Mouse (Mus musculus): Measurements from ENCODE around the gene Fgd1. TPM values are rescaled to one million over a fixed set of nuclear protein-coding genes. Genes with fewer than 3 reads are reported as not detected.

Fgd1 gene
- polyA plus RNA-seq, 1 experiment from 2014 or later, result 2.0 TPM

DNA sequence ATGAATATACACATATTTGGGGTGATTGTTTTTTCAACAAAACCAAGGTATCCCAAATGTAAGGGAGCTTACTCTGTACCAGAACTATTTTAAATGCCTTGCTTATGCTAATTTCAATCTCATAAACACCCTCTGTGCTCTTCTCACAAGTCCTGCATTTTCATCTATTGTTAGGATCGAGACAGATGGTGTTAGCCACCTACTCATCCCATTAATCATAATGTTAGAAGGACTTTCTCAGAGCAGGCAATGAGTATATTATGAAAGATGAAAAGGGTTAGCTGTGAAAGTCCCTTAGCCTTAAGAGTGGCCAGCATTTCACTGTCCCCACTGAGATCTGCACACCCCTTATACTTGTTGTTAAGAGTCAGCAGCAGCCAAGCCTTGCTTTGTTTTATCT lies 41.5 kb downstream of the Fgd1 start:
- no peak for DNase-seq (ENCODE audit: low spot score)

- peak; percentile 72 for DNase-seq (ENCODE audit: low spot score)
Observed at GRCm38 (mm10) chrX:151096171-151097058, 50.5 kb downstream of the Fgd1 start, which contains the start of gene Tsr2. TSS of gene Tsr2 (minus strand) at chrX:151096543.

DNA sequence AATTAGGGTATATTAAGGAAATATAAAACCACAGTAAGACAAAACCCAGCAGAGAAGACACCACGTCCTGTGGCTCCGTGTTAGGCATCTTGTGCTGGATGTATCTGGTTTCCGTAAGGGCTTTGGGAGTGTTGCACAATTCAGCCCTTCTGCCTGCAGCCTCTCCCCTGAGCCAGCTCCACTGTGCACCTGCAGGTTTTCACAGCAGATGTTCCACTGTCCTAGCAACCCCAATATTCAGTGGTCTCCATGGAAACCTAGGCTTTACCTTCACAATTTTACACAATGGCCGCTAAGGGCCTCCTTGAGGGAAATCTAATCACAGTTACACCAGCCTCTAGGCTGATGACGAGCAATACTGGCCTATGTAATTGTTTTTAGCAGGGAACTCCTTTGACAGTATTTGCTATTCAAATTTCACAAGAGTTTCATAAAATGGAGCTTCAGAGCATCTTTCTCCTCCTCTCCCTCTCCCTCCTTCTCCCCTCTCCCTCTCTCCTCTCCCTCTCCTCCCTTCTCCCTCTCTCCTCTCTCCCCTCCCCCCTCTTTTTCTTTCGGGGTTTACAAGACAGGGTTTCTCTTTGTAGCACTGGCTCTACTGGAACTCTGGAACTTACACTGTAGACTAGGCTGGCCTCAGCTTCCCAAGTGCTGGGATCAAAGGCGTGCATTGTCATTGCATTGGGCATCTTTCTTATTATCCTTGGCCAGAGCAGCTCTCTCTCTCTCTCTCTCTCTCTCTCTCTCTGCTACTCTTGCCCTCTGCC lies 61.5 kb downstream of the Fgd1 start:
- DNase-seq (ENCODE audit: low spot score), result no peak

- DNase-seq (ENCODE audit: low spot score), result peak; percentile 6
Observed at GRCm38 (mm10) chrX:151116795-151117194, 70.8 kb downstream of the Fgd1 start.

DNA sequence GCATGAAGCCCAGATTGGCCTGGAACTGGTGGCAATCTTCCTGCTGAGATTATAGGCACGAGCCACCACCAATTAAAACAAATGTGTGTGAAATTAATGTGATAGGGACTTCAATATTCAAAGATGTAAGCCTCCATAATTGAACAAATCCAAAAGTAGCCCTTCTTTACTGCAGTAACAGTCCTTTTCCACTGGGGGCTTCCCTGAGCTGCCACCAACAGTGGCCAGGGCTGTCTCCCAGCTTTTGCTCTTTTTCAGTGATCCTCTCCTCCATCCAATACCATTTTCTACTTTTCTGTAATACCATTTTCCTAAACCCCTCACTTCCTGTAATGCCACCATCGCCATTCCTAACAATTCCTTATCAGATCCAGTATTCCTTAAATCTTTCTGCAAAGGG lies 71.5 kb downstream of the Fgd1 start:
- DNase-seq (ENCODE audit: low spot score), result no peak

DNA sequence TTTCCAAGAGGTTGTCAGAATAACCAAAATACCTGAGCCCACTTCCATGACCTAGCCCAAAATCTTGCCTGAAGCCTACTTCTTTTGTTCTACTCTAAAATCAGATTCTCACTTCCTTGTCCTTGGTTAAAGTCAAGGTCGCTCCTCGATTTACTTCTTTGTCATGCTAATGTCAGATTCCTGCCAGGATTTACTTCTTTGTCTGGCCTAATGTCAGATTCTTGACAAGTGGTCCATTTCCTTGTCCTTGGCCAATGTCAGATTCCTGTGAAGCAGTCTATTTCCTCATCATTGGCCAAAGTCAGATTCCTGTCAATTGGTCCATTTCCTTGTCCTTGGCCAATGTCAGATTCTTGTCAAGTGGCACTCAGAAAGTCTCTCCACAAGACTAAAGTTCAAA lies 78.0 kb downstream of the Fgd1 start:
- DNase-seq (ENCODE audit: low spot score), result no peak

DNA sequence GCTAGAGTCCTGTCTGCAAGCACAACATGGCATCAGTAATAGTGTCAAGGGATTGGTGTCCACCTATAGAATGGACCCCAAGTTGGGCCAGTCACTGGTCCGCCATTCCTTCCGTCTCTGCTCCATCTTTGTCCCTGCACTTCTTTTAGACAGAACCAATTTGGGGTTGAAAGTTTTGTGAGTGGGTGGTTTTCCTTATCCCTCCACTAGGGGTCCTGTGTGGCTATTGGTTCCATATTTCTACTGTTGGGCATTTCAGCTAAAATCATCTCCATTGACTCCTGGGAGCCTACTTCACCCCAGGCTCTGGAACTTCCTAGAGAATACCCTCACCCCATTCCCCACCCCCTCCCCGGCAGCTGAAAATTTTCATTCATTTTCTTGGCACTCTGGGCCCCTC lies 84.5 kb downstream of the Fgd1 start:
- DNase-seq (ENCODE audit: low spot score), result no peak

DNA sequence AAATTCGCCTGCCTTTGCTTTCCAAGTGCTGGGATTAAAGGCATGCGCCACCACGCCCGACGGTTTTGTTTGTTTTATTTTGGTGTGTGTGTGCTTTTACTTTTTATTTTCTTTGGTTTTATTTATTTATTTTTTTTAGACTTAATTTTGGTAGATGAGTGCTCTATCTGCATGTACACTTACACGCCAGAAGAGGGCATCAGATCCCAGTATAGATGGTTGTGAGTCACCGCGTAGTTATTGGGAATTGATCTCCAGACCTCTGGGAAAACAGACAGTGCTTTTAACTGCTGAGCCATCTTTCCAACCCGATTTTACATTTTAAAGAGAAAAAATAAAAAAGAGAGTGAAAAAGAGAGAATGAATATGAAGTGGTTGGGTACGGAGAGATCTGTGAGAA lies 86.8 kb downstream of the Fgd1 start:
- peak; percentile 2 for DNase-seq (ENCODE audit: low spot score)

Other genes with a start within 250 kb of the Fgd1 start
- gene Maged2, start 231.8 kb upstream of the Fgd1 start, polyA plus RNA-seq (2015; fragmentation: Nextera tagmentation; extraction: Ambion mirVana), result 57.8 and 66.2 TPM in 2 replicates
- gene Gnl3l, start 28.8 kb upstream of the Fgd1 start, polyA plus RNA-seq (2015; fragmentation: Nextera tagmentation; extraction: Ambion mirVana), result 23.8 and 25.4 TPM in 2 replicates
- gene Tsr2, start 50.4 kb downstream of the Fgd1 start, polyA plus RNA-seq (2015; fragmentation: Nextera tagmentation; extraction: Ambion mirVana), result 26.6 and 28.7 TPM in 2 replicates
- gene Wnk3, start 151.9 kb downstream of the Fgd1 start, polyA plus RNA-seq (2015; fragmentation: Nextera tagmentation; extraction: Ambion mirVana), result 0.21 and 0.38 TPM in 2 replicates